Mouse (Mus musculus): ENCODE measurements around the gene Lyz1.
"Not testable (repeated sequence)": the region's sequence is repeated elsewhere in the genome, so short reads cannot be mapped to it uniquely, and the experiment has no call there.

The Lyz1 gene

DNA sequence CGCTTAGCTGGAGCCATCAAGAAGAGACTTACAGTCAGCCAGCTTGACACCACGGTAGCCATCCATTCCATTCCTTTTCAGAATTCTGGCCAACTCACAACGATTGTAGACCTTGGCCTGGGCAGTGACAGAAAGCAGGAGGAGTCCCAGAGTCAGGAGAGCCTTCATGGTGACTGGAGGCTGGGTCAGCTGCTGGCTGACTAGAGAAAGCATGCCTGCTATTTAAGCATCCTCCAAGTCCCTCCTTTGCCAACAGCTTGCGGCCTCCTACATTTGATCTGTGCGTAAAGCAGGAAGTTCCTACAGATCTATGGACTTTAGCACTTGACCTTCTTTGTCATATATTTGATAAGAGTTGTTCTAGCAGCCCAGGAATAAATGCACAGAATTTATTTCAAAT, at the start of gene Lyz1:
Gene Lyz1 (minus strand): TSS at position 198 of the 400 bp plus-strand sequence.
- DNase-seq (ENCODE audit: low read depth, low spot score) = no peak

GRCm38 (mm10) chr10:117342406-117342805, 49.7 kb upstream of the Lyz1 start:
- DNase-seq (ENCODE audit: low read depth, low spot score) = no peak

DNA sequence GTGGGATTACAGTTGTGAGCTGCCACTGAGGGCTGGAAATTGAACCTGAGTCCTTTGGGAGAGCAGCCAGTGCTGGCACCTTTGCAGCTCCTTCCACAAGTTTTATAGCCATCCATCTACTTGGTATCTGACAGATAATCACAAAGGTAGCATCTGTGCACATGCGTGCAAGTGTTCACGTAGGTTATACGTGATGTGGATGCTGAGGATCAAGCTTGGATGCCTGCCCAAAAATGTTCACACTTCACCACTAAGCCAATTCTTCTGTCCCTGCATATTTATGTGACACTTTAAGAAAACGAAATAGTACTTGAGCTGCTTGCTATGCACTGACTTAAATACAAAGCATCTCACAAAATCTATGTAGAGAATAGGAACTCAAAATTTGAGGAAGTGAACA, 48.4 kb upstream of the Lyz1 start:
- no peak for DNase-seq (ENCODE audit: low read depth, low spot score)

DNA sequence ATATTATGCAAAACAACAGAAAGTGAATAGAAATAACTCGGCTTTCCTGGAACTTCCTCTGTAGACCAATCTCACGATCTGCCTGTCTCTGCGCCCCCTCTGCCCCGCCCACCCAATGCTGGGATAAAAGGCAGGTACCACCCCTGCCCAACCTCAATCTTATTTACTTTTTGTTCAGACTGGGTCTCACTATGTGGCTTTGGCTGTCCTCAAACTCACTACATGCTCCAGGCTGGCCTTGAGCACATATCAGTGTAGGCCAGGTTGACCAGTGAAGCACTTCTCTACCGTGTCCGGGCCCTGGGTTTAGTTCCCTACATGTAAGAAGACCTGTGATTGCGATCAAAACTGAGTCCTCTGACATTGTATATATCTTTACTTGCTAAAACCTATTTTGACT, 46.6 kb upstream of the Lyz1 start:
- DNase-seq (ENCODE audit: low read depth, low spot score) = peak; percentile 13

GRCm38 (mm10) chr10:117337946-117338345, 45.3 kb upstream of the Lyz1 start:
- DNase-seq (ENCODE audit: low read depth, low spot score) = peak; percentile 47

DNA sequence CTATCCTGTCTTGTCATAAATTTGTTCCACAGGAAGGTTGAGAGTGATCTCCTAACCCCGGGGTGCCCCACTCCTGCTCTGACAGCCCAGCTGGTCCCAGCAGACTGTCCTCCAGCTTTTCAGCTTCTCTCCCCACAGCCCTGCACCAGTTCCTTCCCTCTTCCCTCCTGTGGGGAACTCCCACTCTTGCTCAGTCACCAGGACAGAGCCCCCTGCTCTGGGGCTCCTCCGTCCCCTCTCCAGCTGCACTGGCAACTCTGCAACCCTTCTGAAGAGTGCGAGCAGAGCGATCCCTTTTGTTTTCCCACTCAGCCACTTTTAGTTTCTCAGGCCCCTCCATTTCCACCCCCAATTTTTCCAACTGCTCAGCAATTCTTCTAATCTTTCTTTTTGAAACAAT, 43.0 kb upstream of the Lyz1 start:
- DNase-seq (ENCODE audit: low read depth, low spot score) = no peak

DNA sequence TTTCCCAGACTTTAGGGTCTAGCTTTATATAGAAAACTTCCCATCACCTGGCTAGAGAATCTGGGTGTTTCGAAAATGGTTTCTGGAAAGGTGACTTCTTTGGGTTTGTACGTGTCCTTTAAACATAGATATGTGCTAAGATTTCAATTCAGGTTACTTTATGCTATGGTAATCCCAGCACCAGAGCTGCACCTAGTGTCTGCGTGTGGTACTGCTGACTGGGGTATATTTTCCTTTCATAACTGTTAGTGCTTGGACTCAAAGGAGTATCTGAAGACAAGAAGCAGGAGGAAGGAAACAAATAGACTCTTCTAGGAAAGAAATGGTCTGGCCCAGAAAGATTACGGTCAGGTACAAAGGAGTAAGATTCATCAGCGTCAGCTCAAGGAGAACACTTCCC, 37.9 kb upstream of the Lyz1 start:
- peak; percentile 38 for DNase-seq (ENCODE audit: low read depth, low spot score)

DNA sequence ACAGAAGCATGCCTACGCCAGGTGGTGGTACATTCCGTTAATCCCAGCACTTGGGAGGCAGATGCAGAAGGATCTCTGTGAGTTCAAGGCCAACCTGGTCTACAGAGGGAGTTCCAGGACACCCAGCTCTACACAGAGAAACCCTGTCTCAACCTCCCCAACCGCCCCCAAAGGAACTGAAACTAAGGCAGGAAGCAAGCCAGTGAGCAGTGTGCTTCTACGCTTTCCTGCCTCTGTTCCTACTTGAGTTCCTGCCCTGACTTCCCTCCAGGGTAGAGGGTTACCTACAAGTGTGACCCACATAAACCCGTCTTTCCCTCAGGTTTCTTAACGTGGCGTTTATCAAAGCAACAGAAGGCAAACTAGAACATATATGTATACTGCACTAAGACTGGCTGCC, 31.1 kb upstream of the Lyz1 start:
- no peak for DNase-seq (ENCODE audit: low read depth, low spot score)

DNA sequence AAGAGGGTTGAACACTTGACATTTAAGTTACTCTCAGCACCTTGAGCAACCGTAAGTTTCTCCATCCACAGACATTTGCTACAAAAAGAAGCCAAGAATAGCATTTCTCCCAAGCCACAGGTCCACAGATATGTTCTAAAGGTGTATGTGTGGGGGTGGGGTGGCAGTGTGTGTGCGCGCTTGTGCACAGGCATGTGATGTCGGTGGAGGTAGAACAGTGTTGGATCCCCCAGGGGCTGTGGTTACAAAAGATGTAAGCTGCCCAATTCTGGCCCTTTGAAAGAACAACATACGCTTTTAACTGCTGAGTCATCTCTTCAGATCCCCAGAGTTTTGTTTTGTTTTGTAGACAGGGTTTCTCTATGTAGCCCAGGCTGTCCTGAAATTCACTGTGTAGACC, 30.0 kb upstream of the Lyz1 start:
- no peak for DNase-seq (ENCODE audit: low read depth, low spot score)

GRCm38 (mm10) chr10:117320571-117320981, 27.9 kb upstream of the Lyz1 start:
- DNase-seq (ENCODE audit: low read depth, low spot score) = no peak

DNA sequence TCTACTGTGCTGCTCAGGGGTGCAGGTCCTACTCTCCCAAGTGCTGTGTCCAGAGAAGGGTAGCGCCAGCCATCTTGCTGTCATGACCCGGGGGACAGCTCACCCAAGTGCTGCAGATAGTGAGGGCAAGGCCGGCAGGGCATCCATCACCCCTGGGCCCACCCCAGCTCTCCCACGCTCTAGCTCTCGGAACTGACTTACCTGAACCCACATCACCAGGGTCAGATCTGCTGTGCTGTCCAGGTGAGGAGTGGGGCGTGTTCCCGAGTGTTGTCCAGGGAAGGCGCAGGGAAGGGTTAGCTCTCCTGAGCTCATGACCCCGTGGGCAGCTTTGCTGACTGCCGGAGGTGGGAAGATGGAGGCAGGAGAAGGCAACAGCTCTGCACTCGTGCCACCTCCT, 23.7 kb upstream of the Lyz1 start:
- no peak for DNase-seq (ENCODE audit: low read depth, low spot score)

- no peak for DNase-seq (ENCODE audit: low read depth, low spot score)
Observed at GRCm38 (mm10) chr10:117313133-117313532, 20.5 kb upstream of the Lyz1 start.

DNA sequence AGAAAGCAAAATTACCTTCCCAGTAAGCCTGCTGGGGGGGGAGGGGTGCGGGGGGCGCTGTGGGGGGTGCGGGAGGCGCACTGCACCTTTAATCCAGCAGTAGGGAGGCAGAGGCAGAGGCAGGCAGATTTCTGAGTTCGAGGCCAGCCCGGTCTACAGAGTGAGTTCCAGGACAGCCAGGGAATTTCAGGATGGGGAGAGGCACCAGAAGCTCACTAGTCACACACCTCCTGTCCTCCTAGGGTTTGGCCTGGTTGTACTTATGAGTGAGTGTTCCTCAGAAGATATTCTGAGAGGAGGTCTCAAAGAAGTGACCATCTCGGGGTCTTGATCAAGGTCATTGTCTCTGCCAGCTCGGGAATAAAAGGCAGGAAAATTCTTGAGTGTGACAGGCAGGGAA, 19.5 kb upstream of the Lyz1 start:
- DNase-seq (ENCODE audit: low read depth, low spot score) = no peak

- DNase-seq (ENCODE audit: low read depth, low spot score) = no peak
Observed at GRCm38 (mm10) chr10:117304371-117304770, 11.7 kb upstream of the Lyz1 start.

GRCm38 (mm10) chr10:117301688-117302087, 9.0 kb upstream of the Lyz1 start:
- no peak for DNase-seq (ENCODE audit: low read depth, low spot score)

- no peak for DNase-seq (ENCODE audit: low read depth, low spot score)
Observed at GRCm38 (mm10) chr10:117299901-117300520, 7.3 kb upstream of the Lyz1 start.

GRCm38 (mm10) chr10:117299106-117299505, 6.4 kb upstream of the Lyz1 start:
- DNase-seq (ENCODE audit: low read depth, low spot score) = no peak

DNA sequence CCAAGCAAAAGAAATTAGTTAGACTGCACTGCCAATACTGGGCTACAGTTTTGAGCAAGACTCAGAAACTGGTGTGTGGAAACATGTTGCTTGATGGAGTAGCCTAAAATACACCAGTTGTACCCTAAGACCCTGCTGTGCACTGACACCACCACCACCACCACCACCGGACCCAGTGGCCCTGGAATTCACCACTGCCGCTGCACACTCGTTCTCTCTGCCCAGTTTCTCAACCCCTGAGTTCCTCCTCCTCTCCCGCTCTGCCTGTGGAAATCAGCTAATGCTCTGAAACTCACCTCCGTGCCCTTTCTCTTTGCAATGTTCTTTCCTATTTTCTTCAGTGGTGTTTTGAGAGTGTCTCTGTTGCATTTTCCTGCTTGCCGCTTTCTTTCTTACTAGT, 5.7 kb upstream of the Lyz1 start:
- DNase-seq (ENCODE audit: low read depth, low spot score) = no peak

GRCm38 (mm10) chr10:117290936-117291335, 1.7 kb downstream of the Lyz1 start:
- DNase-seq (ENCODE audit: low read depth, low spot score) = not testable (repeated sequence)

GRCm38 (mm10) chr10:117290046-117290870, 2.4 kb downstream of the Lyz1 start:
- no peak for DNase-seq (ENCODE audit: low read depth, low spot score)

- DNase-seq (ENCODE audit: low read depth, low spot score) = not testable (repeated sequence)
Observed at GRCm38 (mm10) chr10:117289034-117289505, 3.6 kb downstream of the Lyz1 start.

GRCm38 (mm10) chr10:117288197-117289033, 4.3 kb downstream of the Lyz1 start:
- no peak for DNase-seq (ENCODE audit: low read depth, low spot score)

Data from CD4-positive, CD25-positive, alpha-beta regulatory T cell, adult 2 months (primary cell).